Mouse (Mus musculus) C3H10T1/2 (cell line): ENCODE results near the gene St6gal2. TPM values are rescaled to one million over a fixed set of nuclear protein-coding genes. Genes with fewer than 3 reads are reported as not detected.

Source experiments
- polyA plus RNA-seq, 2 experiments: library from polyadenylated mRNA; unstranded; fragments of >200 nt; fragmentation: generic; extraction: Trizol; gene quantifications; one replicate each; pipeline ENCODE4 v1.2.1; 2012; ENCODE audit warnings: missing spikeins in 2 of 2

St6gal2 gene
- not detected for polyA plus RNA-seq

GRCm38 (mm10) chr17:55445250-55446184, at the start of gene St6gal2:
TSS of gene St6gal2 (plus strand) at chr17:55445382.

Other genes with a start within 250 kb of the St6gal2 start
- not detected for gene Vmn2r118, start 179.8 kb downstream of the St6gal2 start, polyA plus RNA-seq